Mouse (Mus musculus) C2C12 (cell line): ENCODE results near the gene Ttyh1.

Experiments used
- CEBPB ChIP-seq: IDR thresholded peaks from one replicate; pipeline ENCODE4 v1.6.1; 2011; ENCODE audit warnings: low read depth, mild to moderate bottlenecking, control low read depth, moderate library complexity
- CTCF ChIP-seq: IDR thresholded peaks from one replicate; pipeline ENCODE4 v1.5.1; 2011; ENCODE audit not compliant: control insufficient read depth, insufficient read depth, insufficient read length
- FOSL1 ChIP-seq: IDR thresholded peaks from one replicate; pipeline ENCODE4 v1.8.0; 2011; ENCODE audit warnings: mild to moderate bottlenecking, low read length; ENCODE audit not compliant: poor library complexity, insufficient read depth, severe bottlenecking
- MAX ChIP-seq: IDR thresholded peaks from one replicate; pipeline ENCODE4 v1.6.1; 2011; ENCODE audit warnings: mild to moderate bottlenecking, control low read depth
- MYOD1 ChIP-seq: IDR thresholded peaks from one replicate; pipeline ENCODE4 v1.6.1; 2011; ENCODE audit warnings: low read depth; ENCODE audit not compliant: control insufficient read depth, insufficient read length
- MYOG ChIP-seq: IDR thresholded peaks from one replicate; pipeline ENCODE4 v1.6.1; 2011; ENCODE audit not compliant: control insufficient read depth, insufficient read length; ENCODE audit errors: extremely low read depth
- USF1 ChIP-seq: IDR thresholded peaks from one replicate; pipeline ENCODE4 v1.6.1; 2011; ENCODE audit warnings: low read depth, mild to moderate bottlenecking, control low read depth, moderate library complexity

- no peak for TF ChIP-seq CTCF
- no peak for TF ChIP-seq CEBPB
- TF ChIP-seq MYOD1: no peak
- TF ChIP-seq MAX: no peak
- TF ChIP-seq USF1: no peak
- TF ChIP-seq MYOG: no peak
- TF ChIP-seq FOSL1: no peak
Observed at GRCm38 (mm10) chr7:4087238-4087895, 31.8 kb upstream of the Ttyh1 start.
